Mouse (Mus musculus): ENCODE data around the gene Iyd.

- no peak for TF ChIP-seq CTCF (IDR thresholded peaks at IDR 0.05; ENCODE audit: low read depth)
- TF ChIP-seq EP300 (IDR thresholded peaks at IDR 0.05; ENCODE audit: low read depth), result no peak
These were observed 10.2 kb upstream of the Iyd start for GRCm38 (mm10) chr10:3529807-3530206.

All from liver, postnatal 0 days (tissue).